Mouse (Mus musculus) left cerebral cortex, adult 6 months (tissue): ENCODE data around the gene Gnai3. TPM values are rescaled to one million over a fixed set of nuclear protein-coding genes. Genes with fewer than 3 reads are reported as not detected.

Source experiments
- long read RNA-seq, 2 experiments: library from polyadenylated mRNA; unstranded; transcript quantifications; one replicate each; pipeline ENCODE4 v2.0.0; 2019 to 2020
- polyA plus RNA-seq: library from polyadenylated mRNA; unstranded; fragments of <200 nt; fragmentation: Nextera tagmentation; gene quantifications from 2 replicates; pipeline ENCODE4 v1.2.3, GENCODE M21; 2021

Gnai3 gene
- 15.2 and 20.7 TPM in 2 replicates for polyA plus RNA-seq
- long read RNA-seq, experiment 1, transcript Gnai3-201 (9 exons, 3,262 nt): major isoform, 205 of 237 reads
- long read RNA-seq, experiment 1, partial matches to known transcripts: 9 of 237 reads
- long read RNA-seq, experiment 1, other reads (novel, unspliced or antisense): 23 of 237 reads
- long read RNA-seq, experiment 2, transcript Gnai3-201 (9 exons, 3,262 nt): major isoform, 20 of 33 reads
- long read RNA-seq, experiment 2, partial matches to known transcripts: 7 of 33 reads
- long read RNA-seq, experiment 2, other reads (novel, unspliced or antisense): 6 of 33 reads

GRCm38 (mm10) chr3:108145534-108146445, at the start of gene Gnai3:
TSS of gene Gnai3 (minus strand) at chr3:108146146.

GRCm38 (mm10) chr3:108186098-108187047, 40.4 kb upstream of the Gnai3 start, which contains the start of gene Amigo1:
TSS of gene Amigo1 (plus strand) at chr3:108186335.

GRCm38 (mm10) chr3:108154656-108155055, 8.7 kb upstream of the Gnai3 start, which contains the start of gene Gpr61:
TSS of gene Gpr61 (minus strand) at chr3:108154882.

GRCm38 (mm10) chr3:108092536-108093115, 53.3 kb downstream of the Gnai3 start, which contains the start of gene Gnat2:
TSS of gene Gnat2 (plus strand) at chr3:108092789.

GRCm38 (mm10) chr3:108086470-108086979, 59.4 kb downstream of the Gnai3 start, which contains the start of gene Ampd2:
TSS of gene Ampd2 (minus strand) at chr3:108086651.

Other genes with a start within 250 kb of the Gnai3 start
- 32.2 and 40.5 TPM in 2 replicates for gene Gstm7, start 214.3 kb downstream of the Gnai3 start, polyA plus RNA-seq
- 6.7 and 7.0 TPM in 2 replicates for gene Gstm6, start 202.4 kb downstream of the Gnai3 start, polyA plus RNA-seq
- not detected in 2 replicates for gene Gstm3, start 176.9 kb downstream of the Gnai3 start, polyA plus RNA-seq
- gene Gstm2, start 159.7 kb downstream of the Gnai3 start, polyA plus RNA-seq: 4.3 and 5.4 TPM in 2 replicates
- gene Gstm1, start 128.2 kb downstream of the Gnai3 start, polyA plus RNA-seq: 444 and 459 TPM in 2 replicates
- 17.6 and 19.8 TPM in 2 replicates for gene Gstm4, start 101.3 kb downstream of the Gnai3 start, polyA plus RNA-seq
- 19.0 and 24.4 TPM in 2 replicates for gene Ampd2, start 59.5 kb downstream of the Gnai3 start, polyA plus RNA-seq
- 0.16 TPM in 1 of 2 replicates, not detected in the other for gene Gnat2, start 53.4 kb downstream of the Gnai3 start, polyA plus RNA-seq
- gene Gpr61, start 8.7 kb upstream of the Gnai3 start, polyA plus RNA-seq: 4.2 and 6.9 TPM in 2 replicates
- gene Amigo1, start 40.2 kb upstream of the Gnai3 start, polyA plus RNA-seq: 7.0 and 28.0 TPM in 2 replicates
- gene Cyb561d1, start 55.1 kb upstream of the Gnai3 start, polyA plus RNA-seq: 5.7 TPM in 2 replicates
- 4.3 and 6.9 TPM in 2 replicates for gene Atxn7l2, start 64.8 kb upstream of the Gnai3 start, polyA plus RNA-seq
- 0.49 and 2.2 TPM in 2 replicates for gene Sypl2, start 80.5 kb upstream of the Gnai3 start, polyA plus RNA-seq
- 203 and 256 TPM in 2 replicates for gene Psma5, start 110.8 kb upstream of the Gnai3 start, polyA plus RNA-seq
- 27.4 and 83.4 TPM in 2 replicates for gene Sort1, start 137.9 kb upstream of the Gnai3 start, polyA plus RNA-seq
- gene Mybphl, start 218.8 kb upstream of the Gnai3 start, polyA plus RNA-seq: 0.21 TPM in 1 of 2 replicates, not detected in the other
- gene Psrc1, start 237.7 kb upstream of the Gnai3 start, polyA plus RNA-seq: 6.6 and 8.6 TPM in 2 replicates